Mouse (Mus musculus): ENCODE data around the gene Crybg1.
A peak's percentile ranks its signal among the peaks of the same experiment; 100 is the strongest.
"Not testable (repeated sequence)": the region's sequence is repeated elsewhere in the genome, so short reads cannot be mapped to it uniquely, and the experiment has no call there.

The Crybg1 gene

GRCm38 (mm10) chr10:44005677-44006641 lies 142.7 kb downstream of the Crybg1 start:
- peak in 1 of 2 experiments; percentile 21 for DNase-seq

GRCm38 (mm10) chr10:44004221-44004751 lies 144.4 kb downstream of the Crybg1 start:
- no peak for DNase-seq

- peak; percentile 20 to 24 for DNase-seq
Measured at GRCm38 (mm10) chr10:44003551-44004151, 145.0 kb downstream of the Crybg1 start.

DNA sequence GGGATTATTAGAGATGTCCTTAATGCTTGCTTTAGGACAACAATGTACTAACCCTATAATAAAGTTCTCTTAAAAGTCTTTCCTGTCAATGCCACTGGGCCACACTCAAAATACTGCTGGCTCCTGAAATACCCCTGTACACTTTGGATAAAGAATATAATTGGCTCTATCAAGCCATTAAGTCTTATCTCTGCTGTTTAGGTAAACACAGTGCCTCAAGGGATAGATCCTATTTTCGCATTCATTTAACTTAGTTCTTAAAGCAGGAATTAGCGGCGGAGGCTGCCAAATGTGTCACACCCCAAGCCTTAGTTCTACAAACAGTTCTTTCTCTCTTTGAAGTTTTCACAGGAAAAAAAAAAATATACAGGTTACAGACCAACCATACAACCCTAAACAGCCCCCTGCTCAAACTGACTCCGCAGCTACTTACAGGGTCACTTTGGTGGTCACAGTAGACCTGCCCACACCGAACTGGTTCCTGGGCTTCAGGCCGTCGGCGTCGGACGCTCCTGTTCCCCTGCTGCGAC lies 145.6 kb downstream of the Crybg1 start:
- no peak for DNase-seq

- DNase-seq = no peak
Measured at GRCm38 (mm10) chr10:44002004-44002940, 146.4 kb downstream of the Crybg1 start.

DNA sequence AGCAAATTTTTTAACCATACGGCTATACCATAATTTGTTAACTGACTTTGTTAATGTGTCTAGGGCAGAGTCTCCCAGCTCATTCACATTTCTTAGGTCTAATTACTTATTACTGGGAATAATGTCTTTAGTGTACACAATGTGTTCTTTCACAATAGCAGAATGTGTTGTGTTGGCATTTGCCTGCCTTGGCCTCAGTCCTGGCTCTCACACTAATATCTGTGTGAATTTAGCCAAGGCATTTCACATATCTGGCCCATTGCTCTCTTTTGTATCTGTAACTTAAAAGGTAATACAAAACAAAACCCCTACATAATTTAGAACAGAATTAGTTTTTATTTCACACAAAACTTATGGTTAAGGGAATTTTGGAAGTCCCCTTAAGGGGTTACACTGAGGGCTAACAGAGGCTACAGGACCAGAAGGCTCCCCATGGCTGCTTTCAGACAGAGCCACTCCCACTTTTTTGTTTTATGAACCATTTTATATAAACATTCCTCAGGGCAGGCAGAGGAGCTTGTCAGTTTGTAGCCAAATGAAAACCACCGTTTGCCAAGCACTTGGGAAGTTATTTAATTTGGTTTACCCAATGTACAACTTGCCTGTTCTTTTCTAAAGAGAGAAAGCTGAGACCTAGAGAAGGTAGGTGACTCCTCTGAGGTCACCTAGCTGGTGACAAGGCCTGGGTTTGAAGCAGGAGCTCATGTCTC lies 148.3 kb downstream of the Crybg1 start:
- DNase-seq = no peak

DNA sequence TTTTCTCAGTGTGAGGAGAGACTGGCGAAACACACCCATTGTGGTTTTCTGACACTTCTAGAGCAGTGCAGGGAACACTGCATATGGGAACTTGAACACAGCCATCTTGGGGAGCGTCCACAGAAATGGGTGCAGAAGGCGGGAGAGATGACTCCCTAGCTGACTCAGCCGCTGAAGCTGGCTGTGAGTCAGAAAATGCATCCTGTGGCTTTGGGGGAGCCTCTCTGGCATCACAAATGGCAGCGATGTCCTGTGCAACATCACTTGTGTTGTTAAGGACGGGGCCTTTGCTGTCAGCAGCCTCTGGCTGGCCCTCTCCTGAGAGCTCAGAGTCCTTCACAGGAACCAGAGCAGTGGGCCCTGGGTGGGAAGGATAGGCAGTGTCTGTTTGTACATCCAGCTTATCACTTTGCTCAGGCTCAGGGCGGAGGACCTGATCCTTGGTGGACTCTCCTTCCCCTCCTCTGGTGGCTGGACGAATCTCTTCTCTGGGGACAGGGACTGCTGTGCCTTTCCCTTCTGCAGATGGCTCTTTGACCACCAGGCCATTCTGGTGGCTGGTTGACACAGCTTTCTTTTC lies 150.1 kb downstream of the Crybg1 start:
- DNase-seq = no peak

DNA sequence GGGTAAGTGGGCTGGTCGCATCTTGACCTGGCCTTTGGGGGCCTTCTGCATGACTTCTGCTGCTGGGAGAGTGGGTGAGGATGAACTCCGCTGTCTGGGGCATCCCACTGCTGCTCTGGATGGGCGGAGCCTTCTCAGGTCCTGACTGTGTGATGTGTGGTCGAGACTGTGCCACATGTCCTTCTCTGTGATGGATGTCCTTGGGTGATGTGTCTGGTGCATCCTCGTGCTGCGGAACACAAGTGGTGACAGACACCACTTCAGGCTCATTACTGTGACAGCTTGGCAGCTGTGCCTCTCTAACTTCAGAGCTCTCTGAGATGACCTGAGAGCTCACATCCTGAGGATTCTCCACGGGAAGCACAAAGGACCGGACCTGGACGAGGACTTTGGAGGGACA lies 150.6 kb downstream of the Crybg1 start:
- DNase-seq = no peak

DNA sequence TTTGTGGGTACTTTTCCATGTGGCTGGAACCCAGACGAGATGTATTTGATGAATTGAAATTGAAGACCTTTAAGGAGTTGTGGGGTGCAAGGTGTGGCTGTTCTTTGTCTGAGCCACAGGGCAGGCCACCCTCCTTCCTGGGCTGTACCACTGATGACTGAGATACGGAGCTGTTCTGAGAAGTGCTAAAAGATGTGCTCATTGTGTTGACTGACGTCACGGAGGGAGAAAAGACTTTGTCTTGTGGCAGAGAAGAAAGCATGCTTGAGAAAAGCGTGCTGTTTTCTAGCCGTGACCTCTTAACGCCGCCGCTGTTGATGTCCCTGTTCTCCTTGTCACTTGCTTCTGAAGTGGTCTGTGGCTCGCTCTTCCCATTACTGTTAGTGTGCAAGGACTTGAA lies 151.4 kb downstream of the Crybg1 start:
- no peak for DNase-seq

DNA sequence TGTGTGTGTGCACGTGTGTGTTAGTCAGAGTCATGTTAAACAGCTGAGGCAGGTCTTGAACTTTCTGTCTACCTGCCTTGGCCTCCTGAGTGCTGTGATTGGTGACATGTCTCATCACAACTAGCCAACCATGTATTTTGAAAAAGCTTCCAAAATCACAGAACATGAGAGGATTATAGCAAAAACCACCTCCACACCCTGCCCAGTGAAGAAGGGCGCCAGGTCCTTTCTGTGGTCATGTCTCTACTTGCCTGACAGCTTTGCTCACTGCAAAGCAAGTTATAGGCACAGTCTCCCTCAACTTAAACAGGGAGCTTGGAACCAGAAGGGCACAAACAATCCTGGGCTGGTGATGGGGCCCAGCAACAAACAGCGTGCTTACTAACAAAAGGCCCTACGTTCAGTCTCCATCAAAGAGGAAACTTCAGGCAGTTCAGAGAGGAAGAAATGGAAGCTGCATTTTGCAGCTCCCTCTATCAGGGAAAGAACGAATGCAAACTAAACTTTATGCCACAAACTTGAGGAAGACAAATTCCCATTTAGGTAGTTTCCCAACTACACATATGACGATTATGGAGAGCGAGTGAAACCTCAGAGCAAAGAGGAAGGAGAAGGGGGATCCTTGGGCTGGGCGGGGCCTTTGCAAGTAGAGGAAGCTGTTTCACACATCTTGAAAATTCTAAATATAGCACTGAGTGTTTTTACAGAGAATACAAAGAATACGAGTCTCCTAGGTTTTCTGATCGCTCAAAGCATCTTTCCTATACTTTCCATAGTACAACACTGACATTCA lies 152.6 kb downstream of the Crybg1 start:
- no peak for DNase-seq

DNA sequence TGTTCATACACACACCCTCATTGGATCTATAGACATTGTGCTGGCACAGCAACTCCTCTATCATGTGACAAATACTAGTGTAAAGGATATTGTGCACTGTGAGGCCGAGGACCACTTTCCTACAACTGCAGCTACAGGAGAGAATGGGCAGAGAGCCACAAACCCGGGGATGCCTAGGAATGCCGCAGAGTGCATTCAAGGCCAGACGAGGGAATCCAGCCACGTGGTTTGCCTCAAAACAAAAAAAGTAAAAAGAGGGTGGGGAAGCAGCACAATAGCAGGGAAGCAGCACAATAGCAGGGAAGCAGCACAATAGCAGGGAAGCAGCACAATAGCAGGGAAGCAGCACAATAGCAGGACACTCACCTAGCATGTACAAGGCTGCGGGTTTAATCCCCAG lies 155.5 kb downstream of the Crybg1 start:
- DNase-seq = no peak

- no peak for DNase-seq
Measured at GRCm38 (mm10) chr10:43992506-43992905, 156.1 kb downstream of the Crybg1 start.

DNA sequence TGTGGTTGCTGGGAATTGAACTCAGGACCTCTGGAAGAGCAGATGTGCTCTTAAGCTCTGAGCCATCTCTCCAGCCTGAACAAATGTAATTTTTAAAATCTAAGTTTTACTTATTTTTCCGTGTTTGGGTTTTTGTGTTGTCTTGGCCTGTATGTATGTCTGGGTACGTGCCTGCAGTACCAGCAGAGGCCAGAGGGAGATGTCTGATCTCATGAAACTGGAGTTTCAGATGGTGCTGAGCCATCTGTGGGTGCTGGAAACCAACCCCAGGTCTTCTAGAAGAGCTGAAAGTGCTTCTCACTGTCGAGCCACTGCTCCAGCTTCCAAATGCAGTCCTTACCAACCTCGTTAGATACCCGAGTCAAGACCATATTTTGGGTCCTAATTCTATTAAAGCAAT lies 157.4 kb downstream of the Crybg1 start:
- no peak for DNase-seq

DNA sequence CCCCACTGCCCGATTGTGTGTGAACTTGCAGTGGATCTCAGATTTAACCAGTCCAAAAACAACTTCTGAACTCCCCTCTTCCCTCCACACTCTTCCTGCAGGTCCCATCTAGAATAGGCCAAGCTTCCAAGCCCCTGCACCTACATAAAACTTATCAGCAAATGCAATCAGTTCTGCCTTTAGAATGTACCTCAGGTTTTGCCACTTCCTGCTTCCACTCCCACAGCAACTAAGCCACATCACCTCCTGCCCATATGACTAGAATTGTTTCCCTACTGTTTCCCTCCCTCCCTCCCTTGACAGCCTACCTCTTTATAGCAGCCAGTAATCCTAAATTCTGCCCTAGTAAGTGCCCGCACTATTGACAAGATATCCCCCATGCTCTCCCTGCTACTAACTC lies 164.8 kb downstream of the Crybg1 start:
- no peak for DNase-seq

- DNase-seq = no peak
Measured at GRCm38 (mm10) chr10:43983241-43983640, 165.4 kb downstream of the Crybg1 start.

DNA sequence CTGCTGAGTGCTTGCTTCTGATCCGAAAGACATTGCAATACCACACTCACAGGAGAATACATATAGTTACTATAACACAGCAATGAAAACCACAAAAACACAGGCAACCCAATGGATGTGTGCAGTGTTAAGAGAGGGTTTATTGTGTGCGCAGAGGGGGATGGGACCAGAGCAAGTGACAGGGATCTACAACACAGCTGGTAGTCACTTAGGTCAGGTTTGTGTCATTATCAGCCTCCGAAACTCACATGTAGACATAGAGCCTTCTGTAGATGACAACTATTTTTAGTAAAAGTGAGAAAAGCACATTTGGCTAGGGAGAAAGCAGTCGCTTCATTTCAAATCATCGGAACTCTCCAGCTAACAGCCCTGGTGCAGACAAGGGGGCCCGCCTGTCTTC lies 166.2 kb downstream of the Crybg1 start:
- DNase-seq = no peak

- not testable (repeated sequence) for DNase-seq
Measured at GRCm38 (mm10) chr10:43980742-43981141, 167.9 kb downstream of the Crybg1 start.

DNA sequence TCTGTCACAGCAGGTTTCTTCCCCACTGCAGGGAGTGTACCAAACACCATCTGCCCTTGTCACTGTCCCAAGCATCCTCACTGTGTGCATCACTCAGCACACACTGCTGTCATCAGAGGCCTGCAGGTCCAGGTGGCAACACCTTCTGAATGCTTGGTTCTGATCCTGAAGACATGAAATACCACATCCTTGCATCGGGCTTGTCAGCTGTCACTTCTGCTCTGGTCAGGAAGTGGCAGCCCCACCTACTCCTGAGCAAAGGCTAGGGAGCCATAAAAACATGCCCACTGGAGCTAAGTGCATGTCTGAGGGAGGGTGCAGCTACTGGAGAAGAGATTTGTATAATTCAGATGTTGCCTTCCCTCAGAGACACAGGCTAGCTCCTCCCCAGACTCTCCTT lies 168.6 kb downstream of the Crybg1 start:
- no peak for DNase-seq

DNA sequence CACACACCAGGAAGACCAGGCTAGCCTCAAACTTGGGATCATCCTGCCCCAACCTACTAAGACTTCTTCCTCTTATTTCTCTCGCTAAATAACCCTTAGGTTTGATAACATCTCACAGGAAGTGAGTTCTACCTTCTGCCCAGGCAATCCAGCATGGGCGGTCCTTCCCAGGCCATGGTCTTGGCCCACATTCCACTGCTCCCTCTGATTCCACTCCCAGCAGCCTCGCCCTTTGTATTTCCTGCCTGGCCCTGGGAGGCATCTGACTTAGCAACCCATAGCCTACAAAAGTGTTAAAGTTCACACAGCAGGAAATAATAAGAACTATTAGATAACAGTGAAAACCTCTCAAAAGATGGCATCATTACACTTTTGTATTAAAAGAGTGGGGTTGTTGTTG lies 171.3 kb downstream of the Crybg1 start:
- DNase-seq = no peak

- DNase-seq = no peak
Measured at GRCm38 (mm10) chr10:43973244-43973643, 175.4 kb downstream of the Crybg1 start.

DNA sequence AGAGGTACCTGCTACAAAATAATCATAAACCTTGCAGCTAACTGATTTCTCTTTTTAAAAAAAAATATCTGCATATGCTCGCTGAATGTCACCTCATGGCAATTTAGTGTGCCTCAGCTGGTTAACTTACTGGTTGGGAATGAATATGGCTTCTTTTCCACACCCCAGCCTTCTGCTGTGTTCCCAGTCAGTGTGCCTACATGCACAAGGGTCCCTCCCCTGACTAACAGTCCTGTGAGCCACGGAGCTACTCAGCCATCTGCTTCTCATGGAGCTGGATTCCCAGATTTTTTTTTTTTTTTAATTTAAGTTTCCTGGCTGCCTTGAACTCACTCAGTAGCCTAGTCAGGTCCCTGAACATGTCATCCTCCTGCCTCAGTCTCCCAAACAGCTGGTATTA lies 183.7 kb downstream of the Crybg1 start:
- DNase-seq = no peak

Data from cerebellum, postnatal 25 days (tissue).